In the genomic region with DNA sequence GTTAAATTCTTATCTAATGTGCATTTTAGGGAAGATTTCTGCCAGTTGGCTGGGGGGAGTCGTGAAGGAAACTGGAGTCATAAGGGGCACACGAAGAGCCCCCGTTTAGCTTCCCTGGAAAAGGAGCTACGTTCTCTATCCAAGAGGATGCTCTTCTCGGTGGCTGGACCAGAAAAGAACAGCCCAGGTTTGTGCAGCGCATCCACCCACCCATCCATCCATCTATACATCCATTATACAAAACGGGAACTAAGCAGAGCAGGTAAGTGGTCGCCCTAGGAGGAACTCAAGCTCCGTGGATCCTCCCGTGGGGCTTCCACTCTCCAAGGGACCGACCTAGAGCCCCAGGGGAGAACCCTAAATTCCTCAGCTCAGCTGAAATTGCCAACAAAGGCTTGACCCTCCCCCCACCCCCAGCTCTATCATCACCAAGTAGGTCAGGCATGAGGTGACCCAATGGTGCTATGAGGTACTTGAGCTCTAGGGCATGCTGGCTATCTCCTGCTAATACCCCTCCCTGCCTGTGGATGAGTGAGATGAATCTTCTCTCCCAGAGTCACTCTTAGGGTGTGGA, we compare ENCODE assay signal across 8 mouse cellular contexts. TPM values are rescaled to one million over a fixed set of nuclear protein-coding genes. Genes with fewer than 3 reads are reported as not detected.
DNase-seq lines count a peak whose midpoint lies in the region; ATAC-seq and TF ChIP-seq lines count a peak whose summit lies in the region.

No protein-coding gene starts in this region.

- H3K36me3 ChIP-seq in forebrain, embryonic 11.5 days (ENCODE audit: control insufficient read depth, insufficient read depth, low read length) = no peaks in the 10 kb centered on the region
- peaks cover 15% of the 10 kb centered on the region for H3K36me3 ChIP-seq in limb, embryonic 13.5 days

- intact Hi-C loops in left cerebral cortex, adult 2 months (cut with DNase I) = no loop called here
- intact Hi-C loops in left cerebral cortex, postnatal 25 days (cut with DNase I) = no loop called here

- ATAC-seq in forebrain, embryonic 11.5 days (replicated peaks; ENCODE audit: low FRiP score) = 0 out of 2 replicates have a peak, but pooled peaks have one; percentile 18
- ATAC-seq in limb, embryonic 13.5 days (ENCODE audit: low FRiP score, low read depth) = no peak

- no peak for DNase-seq in left cerebral cortex, adult 2 months (ENCODE audit: extremely low spot score in 1 of 2, low spot score in 2 of 2)
- DNase-seq in left cerebral cortex, adult 18-20 months (ENCODE audit: low spot score in 2 of 2) = no peak
- DNase-seq in forebrain, embryonic 11.5 days (ENCODE audit: low spot score) = no peak
- DNase-seq in retina, postnatal 1 day = peak; percentile 50
- DNase-seq in left cerebral cortex, postnatal 25 days (ENCODE audit: low spot score in 2 of 2) = no peak
- DNase-seq in urinary bladder, postnatal 14 days (ENCODE audit: low spot score) = no peak
- DNase-seq in left cerebral cortex, adult 11 months (ENCODE audit: low spot score) = no peak

- WGBS in forebrain, embryonic 11.5 days = 4% methylated on average over 11 of the region's 11 CpGs
- 4% methylated on average over 11 of the region's 11 CpGs for WGBS in limb, embryonic 13.5 days

- no peak overlapping the region for H3K27ac ChIP-seq in left cerebral cortex, adult 2 months
- H3K27ac ChIP-seq in forebrain, embryonic 11.5 days (ENCODE audit: low read depth, low read length) = 0 out of 2 replicates have a peak overlapping the region, but pooled peaks have one; percentile 26
- peak overlapping the region; percentile 34; the same call in 1 of the 2 replicates for H3K27ac ChIP-seq in limb, embryonic 13.5 days

- peak overlapping the region; percentile 47 for H3K4me3 ChIP-seq in left cerebral cortex, adult 2 months
- peak overlapping the region; percentile 47 for H3K4me3 ChIP-seq in forebrain, embryonic 11.5 days (ENCODE audit: low read depth, low read length)
- peak overlapping the region; percentile 55 for H3K4me3 ChIP-seq in limb, embryonic 13.5 days

- no peaks in the 10 kb centered on the region; the same call in 1 of the 2 replicates for H3K27me3 ChIP-seq in forebrain, embryonic 11.5 days (ENCODE audit: control insufficient read depth, insufficient read depth, low read length)
- no peaks in the 10 kb centered on the region for H3K27me3 ChIP-seq in limb, embryonic 13.5 days

- no peaks in the 10 kb centered on the region for H3K9me3 ChIP-seq in forebrain, embryonic 11.5 days (ENCODE audit: control insufficient read depth, low read length)
- no peaks in the 10 kb centered on the region for H3K9me3 ChIP-seq in limb, embryonic 13.5 days

- peak overlapping the region; percentile 78 for H3K4me2 ChIP-seq in forebrain, embryonic 11.5 days (ENCODE audit: low read depth, low read length, severe bottlenecking)
- H3K4me2 ChIP-seq in limb, embryonic 13.5 days (replicated peaks) = peak overlapping the region; percentile 79

- H3K9ac ChIP-seq in forebrain, embryonic 11.5 days (ENCODE audit: low read length) = peak overlapping the region; percentile 62
- H3K9ac ChIP-seq in limb, embryonic 13.5 days = peak overlapping the region; percentile 69

- no peak for TF ChIP-seq CTCF in left cerebral cortex, adult 2 months (IDR thresholded peaks at IDR 0.05)

- peaks cover 6% of the 10 kb centered on the region; the same call in 1 of the 2 replicates for H3K4me1 ChIP-seq in forebrain, embryonic 11.5 days (replicated peaks; ENCODE audit: control insufficient read depth, insufficient read depth, low read length)
- peaks cover 20% of the 10 kb centered on the region for H3K4me1 ChIP-seq in limb, embryonic 13.5 days

RNA-seq across cellular contexts. Expression of gene Triobp, which starts 0.7 kb away (rescaled TPM):
- 10 to 100 TPM; 11.8 to 12.7 TPM for total RNA-seq in left cerebral cortex, adult 2 months (2021)
- total RNA-seq in left cerebral cortex, adult 18-20 months (2021) = 10 to 100 TPM; 11.0 to 11.3 TPM
- polyA plus RNA-seq in forebrain, embryonic 11.5 days (2014; fragmentation: Nextera tagmentation; extraction: Ambion mirVana) = 55.9 and 60.1 TPM in 2 replicates
- 42.0 and 50.2 TPM in 2 replicates for polyA plus RNA-seq in limb, embryonic 13.5 days (2015; fragmentation: Nextera tagmentation; extraction: Ambion mirVana)
- total RNA-seq in left cerebral cortex, postnatal 25 days (2021) = 10 to 100 TPM; 16.4 to 16.8 TPM

RNA-seq across cellular contexts. Expression of gene Nol12, which starts 13.5 kb away (rescaled TPM):
- 10 to 100 TPM; 36.2 to 38.8 TPM for total RNA-seq in left cerebral cortex, adult 2 months (2021)
- 10 to 100 TPM; 37.3 to 44.0 TPM for total RNA-seq in left cerebral cortex, adult 18-20 months (2021)
- polyA plus RNA-seq in forebrain, embryonic 11.5 days (2014; fragmentation: Nextera tagmentation; extraction: Ambion mirVana) = 56.8 and 62.6 TPM in 2 replicates
- 55.7 and 60.0 TPM in 2 replicates for polyA plus RNA-seq in limb, embryonic 13.5 days (2015; fragmentation: Nextera tagmentation; extraction: Ambion mirVana)
- total RNA-seq in left cerebral cortex, postnatal 25 days (2021) = 10 to 100 TPM; 37.7 to 37.9 TPM

RNA-seq across cellular contexts. Expression of gene Lgals1, which starts 21.7 kb away (rescaled TPM):
- total RNA-seq in left cerebral cortex, adult 2 months (2021) = 10 to 100 TPM; 19.8 to 20.4 TPM
- total RNA-seq in left cerebral cortex, adult 18-20 months (2021) = 10 to 100 TPM; 26.4 to 26.8 TPM
- polyA plus RNA-seq in forebrain, embryonic 11.5 days (2014; fragmentation: Nextera tagmentation; extraction: Ambion mirVana) = 279 and 319 TPM in 2 replicates
- polyA plus RNA-seq in limb, embryonic 13.5 days (2015; fragmentation: Nextera tagmentation; extraction: Ambion mirVana) = 1,866 and 1,947 TPM in 2 replicates
- total RNA-seq in left cerebral cortex, postnatal 25 days (2021) = 10 to 100 TPM; 19.6 to 21.3 TPM

RNA-seq across cellular contexts. Expression of gene Pdxp, which starts 34.5 kb away (rescaled TPM):
- 100 to 1,000 TPM; 165 to 171 TPM for total RNA-seq in left cerebral cortex, adult 2 months (2021)
- 100 to 1,000 TPM; 178 to 191 TPM for total RNA-seq in left cerebral cortex, adult 18-20 months (2021)
- polyA plus RNA-seq in forebrain, embryonic 11.5 days (2014; fragmentation: Nextera tagmentation; extraction: Ambion mirVana) = 37.2 and 49.2 TPM in 2 replicates
- polyA plus RNA-seq in limb, embryonic 13.5 days (2015; fragmentation: Nextera tagmentation; extraction: Ambion mirVana) = 19.1 and 20.3 TPM in 2 replicates
- total RNA-seq in left cerebral cortex, postnatal 25 days (2021) = 100 to 1,000 TPM; 165 to 180 TPM

RNA-seq across cellular contexts. Expression of gene Sh3bp1, which starts 48.7 kb away (rescaled TPM):
- total RNA-seq in left cerebral cortex, adult 2 months (2021) = 10 to 100 TPM; 35.0 to 37.7 TPM
- 10 to 100 TPM; 33.8 to 39.9 TPM for total RNA-seq in left cerebral cortex, adult 18-20 months (2021)
- 15.8 and 17.3 TPM in 2 replicates for polyA plus RNA-seq in forebrain, embryonic 11.5 days (2014; fragmentation: Nextera tagmentation; extraction: Ambion mirVana)
- 43.7 and 51.3 TPM in 2 replicates for polyA plus RNA-seq in limb, embryonic 13.5 days (2015; fragmentation: Nextera tagmentation; extraction: Ambion mirVana)
- 10 to 100 TPM; 20.4 to 24.3 TPM for total RNA-seq in left cerebral cortex, postnatal 25 days (2021)
